Mouse (Mus musculus) B cell, adult 67 days (primary cell): ENCODE data around the gene Wasf3. TPM values are rescaled to one million over a fixed set of nuclear protein-coding genes. Genes with fewer than 3 reads are reported as not detected.

Experiments used
- total RNA-seq, 2 experiments: library from RNA; stranded (reverse); gene quantifications; 4 replicates each; pipeline ENCODE4 v1.2.4; 2023

Gene Wasf3
- not detected for total RNA-seq

GRCm38 (mm10) chr5:146384935-146385591 lies at the start of gene Wasf3:
Gene Wasf3, plus strand, starts transcription at chr5:146384985.

GRCm38 (mm10) chr5:146481665-146482064 lies 96.9 kb downstream of the Wasf3 start, which contains the start of gene Gm6408:
Gene Gm6408, plus strand, starts transcription at chr5:146481965.

GRCm38 (mm10) chr5:146491063-146491462 lies 106.3 kb downstream of the Wasf3 start, which contains the start of gene Gm6370:
Gene Gm6370, plus strand, starts transcription at chr5:146491363.

GRCm38 (mm10) chr5:146502099-146502498 lies 117.3 kb downstream of the Wasf3 start, which contains the start of gene 4930449I24Rik:
Gene 4930449I24Rik, plus strand, starts transcription at chr5:146502399.

GRCm38 (mm10) chr5:146513823-146514222 lies 129.0 kb downstream of the Wasf3 start, which contains the start of gene Gm3402:
Gene Gm3402, plus strand, starts transcription at chr5:146514123.

Other genes starting within 250 kb of the Wasf3 start
- not detected for gene Gm5565, start 224.4 kb upstream of the Wasf3 start, total RNA-seq
- gene Gm6309, start 214.3 kb upstream of the Wasf3 start, total RNA-seq: not detected
- gene 1700001J03Rik, start 199.7 kb upstream of the Wasf3 start, total RNA-seq: 1 to 10 TPM; 1.3 to 1.9 TPM
- gene Rnf6, start 163.4 kb upstream of the Wasf3 start, total RNA-seq: 10 to 100 TPM; 46.2 to 46.7 TPM
- 10 to 100 TPM; 58.0 to 61.0 TPM for gene Cdk8, start 153.8 kb upstream of the Wasf3 start, total RNA-seq
- gene Gm6408, start 97.0 kb downstream of the Wasf3 start, total RNA-seq: not detected
- gene Gm6370, start 106.4 kb downstream of the Wasf3 start, total RNA-seq: not detected
- gene 4930449I24Rik, start 117.4 kb downstream of the Wasf3 start, total RNA-seq: not detected
- gene Gm3402, start 129.1 kb downstream of the Wasf3 start, total RNA-seq: not detected
- gene Gm3404, start 140.8 kb downstream of the Wasf3 start, total RNA-seq: not detected
- gene Gm3409, start 152.7 kb downstream of the Wasf3 start, total RNA-seq: not detected
- gene Gm3415, start 171.2 kb downstream of the Wasf3 start, total RNA-seq: not detected
- gene Gpr12, start 200.3 kb downstream of the Wasf3 start, total RNA-seq: not detected